Mouse (Mus musculus) liver, embryonic 14.5 days (tissue): ENCODE results near the gene Gabarap. TPM values are rescaled to one million over a fixed set of nuclear protein-coding genes. Genes with fewer than 3 reads are reported as not detected.

Experiments
- ATAC-seq: fragments of 200-750 bp; cut with Nextera tagmentation; 2 replicates; pipeline ENCODE4 v1.8.0; 2017; ENCODE audit warnings: moderate number of reproducible peaks, mild to moderate bottlenecking, moderate library complexity; ENCODE audit not compliant: insufficient read depth
- DNase-seq, 3 experiments: peaks; one replicate each; pipeline ENCODE4 v3.0.0-alpha.2; 2012 to 2013; ENCODE audit warnings: low read depth in 3 of 3, low spot score in 3 of 3
- H3K27ac ChIP-seq: fragments of 300-500 bp; sonication (generic); 2 replicates; pipeline ENCODE4 v1.5.1; 2014; ENCODE audit warnings: moderate library complexity, mild to moderate bottlenecking, control low read depth, inconsistent platforms
- H3K27me3 ChIP-seq: fragments of 300-500 bp; sonication (generic); 2 replicates; pipeline ENCODE4 v1.6.1; 2014; ENCODE audit warnings: mild to moderate bottlenecking, low read length, moderate library complexity; ENCODE audit not compliant: control insufficient read depth, insufficient read depth
- H3K36me3 ChIP-seq: fragments of 300-500 bp; sonication (generic); replicated peaks from 2 replicates; pipeline ENCODE4 v1.6.1; 2014; ENCODE audit warnings: low read depth; ENCODE audit not compliant: control insufficient read depth, insufficient read depth
- H3K4me1 ChIP-seq, 2 experiments: fragments of 200-500 bp in 1 of 2; fragments of 300-500 bp in 1 of 2; sonication (generic) in 1 of 2; replicated peaks; 2 replicates each; pipeline ENCODE4 v1.6.1; 2012 to 2014; ENCODE audit warnings: antibody characterized with exemption in 1 of 2, inconsistent platforms in 1 of 2, low read length in 1 of 2; ENCODE audit not compliant: control insufficient read depth in 2 of 2, insufficient read depth in 2 of 2
- H3K4me2 ChIP-seq: fragments of 300-500 bp; sonication (generic); 2 replicates; pipeline ENCODE4 v1.6.1; 2014; ENCODE audit warnings: low read depth, mild to moderate bottlenecking, control low read depth, moderate library complexity
- H3K4me3 ChIP-seq, 2 experiments: fragments of 200-500 bp in 1 of 2; fragments of 300-500 bp in 1 of 2; sonication (generic) in 1 of 2; 2 replicates each; pipeline ENCODE4 v1.5.1; 2012 to 2014; ENCODE audit warnings: low read depth in 2 of 2, low read length in 2 of 2, mild to moderate bottlenecking in 2 of 2, control low read depth in 1 of 2, inconsistent platforms in 1 of 2, moderate library complexity in 1 of 2; ENCODE audit not compliant: insufficient read depth in 1 of 2
- H3K9ac ChIP-seq: fragments of 300-500 bp; sonication (generic); replicated peaks from 2 replicates; pipeline ENCODE4 v1.6.1; 2014; ENCODE audit warnings: mild to moderate bottlenecking, control low read depth, moderate library complexity
- H3K9me3 ChIP-seq: fragments of 300-500 bp; sonication (generic); 2 replicates; pipeline ENCODE4 v1.6.1; 2016; ENCODE audit warnings: low read length, mixed read lengths; ENCODE audit not compliant: control insufficient read depth
- CTCF ChIP-seq: IDR thresholded peaks from 2 replicates; pipeline ENCODE4 v1.5.1; 2016; ENCODE audit warnings: antibody characterized with exemption, low read depth, control low read depth
- EP300 ChIP-seq: IDR thresholded peaks from 2 replicates; pipeline ENCODE4 v1.6.1; 2016; ENCODE audit warnings: antibody characterized with exemption, low read depth
- WGBS: fragments of 180-500 bp; shearing (Covaris S2); extraction: QIAGEN DNeasy Blood & Tissue Kit; methylation state at CpG from one replicate; pipeline ENCODE4 v1.1.7; 2014; ENCODE audit not compliant: insufficient replicate concordance; 5-methylcytosine and 5-hydroxymethylcytosine counted together
- polyA plus RNA-seq, 2 experiments: library from polyadenylated mRNA; depleted of rRNA in 1 of 2; stranded (reverse) in 1 of 2; unstranded in 1 of 2; fragments of >200 nt; fragmentation: Nextera tagmentation in 1 of 2; extraction: Ambion mirVana in 1 of 2; gene quantifications; 2 replicates each; pipeline versions ENCODE4 v1.2.1 to v1.2.3; 2012 to 2014

Gabarap gene
- polyA plus RNA-seq, 2 experiments = 134 to 300 TPM

- Histone ChIP-seq H3K4me2 (peak overlapping the region; percentile 41), H3K4me3 (no peak overlapping the region), H3K4me1 (peaks cover 6 to 21% of the 10 kb centered on the region in 2 experiments), H3K27me3 (peaks cover 27% of the 10 kb centered on the region), H3K9me3 (no peaks in the 10 kb centered on the region), H3K9ac (no peak overlapping the region), H3K36me3 (no peaks in the 10 kb centered on the region), H3K27ac (no peak overlapping the region)
- ATAC-seq = no peak
- no peak for TF ChIP-seq CTCF
- no peak for TF ChIP-seq EP300
- DNase-seq = no peak
- 22% methylated on average over 6 of the region's 6 CpGs for WGBS
Observed at GRCm38 (mm10) chr11:70024151-70024514, 33.2 kb downstream of the Gabarap start.

DNA sequence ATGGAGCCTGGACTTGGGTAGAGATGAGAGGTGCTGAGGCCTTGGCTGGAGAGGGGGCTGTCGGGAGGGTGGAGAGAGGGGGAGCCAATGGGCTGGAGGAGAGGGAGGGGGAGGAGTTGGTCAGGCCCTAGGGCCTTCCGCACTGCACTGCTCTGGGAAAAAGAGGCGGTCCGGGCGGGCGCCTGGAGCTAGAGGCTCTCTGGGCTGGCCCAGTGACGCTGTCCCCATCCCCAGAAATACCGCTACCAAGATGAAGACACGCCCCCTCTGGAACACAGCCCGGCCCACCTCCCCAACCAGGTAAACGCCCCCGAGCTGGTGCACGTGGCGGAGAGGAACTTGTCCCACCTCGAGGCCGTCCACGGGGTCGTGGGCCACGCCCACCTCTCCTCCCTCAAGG, 35.7 kb downstream of the Gabarap start:
- no peak overlapping the region for H3K9ac ChIP-seq
- 28% methylated on average over 19 of the region's 19 CpGs for WGBS
- no peak for TF ChIP-seq EP300
- no peak for TF ChIP-seq CTCF

GRCm38 (mm10) chr11:70027397-70027796, 36.5 kb downstream of the Gabarap start:
- Histone ChIP-seq H3K36me3 (no peaks in the 10 kb centered on the region), H3K4me1 (peaks cover 3 to 17% of the 10 kb centered on the region in 2 experiments; a peak in 3 of 4 replicates), H3K9ac (no peak overlapping the region), H3K9me3 (no peaks in the 10 kb centered on the region), H3K4me3 (no peak overlapping the region), H3K4me2 (no peak overlapping the region), H3K27me3 (peaks cover 27% of the 10 kb centered on the region), H3K27ac (no peak overlapping the region)
- no peak for TF ChIP-seq EP300
- TF ChIP-seq CTCF = no peak
- ATAC-seq (no peak), DNase-seq (no peak)
- 53% methylated on average over 9 of the region's 9 CpGs for WGBS

More for the DNA sequence above, 35.7 kb downstream of the Gabarap start:
- peaks cover 27% of the 10 kb centered on the region for H3K27me3 ChIP-seq
- no peak for DNase-seq
- no peaks in the 10 kb centered on the region for H3K36me3 ChIP-seq
- no peak overlapping the region for H3K27ac ChIP-seq
- H3K9me3 ChIP-seq = no peaks in the 10 kb centered on the region
- no peak overlapping the region for H3K4me3 ChIP-seq
- H3K4me2 ChIP-seq = peak overlapping the region; percentile 26; the same call in 1 of the 2 replicates
- H3K4me1 ChIP-seq = peaks cover 3 to 19% of the 10 kb centered on the region in 2 experiments; a peak in 3 of 4 replicates
- peak; percentile 36; the same call in 1 of the 2 replicates for ATAC-seq

GRCm38 (mm10) chr11:70028401-70029129, 37.6 kb downstream of the Gabarap start:
- no peak for DNase-seq
- no peaks in the 10 kb centered on the region for H3K9me3 ChIP-seq
- no peak overlapping the region for H3K9ac ChIP-seq
- TF ChIP-seq CTCF = no peak
- no peak for TF ChIP-seq EP300
- no peak overlapping the region for H3K27ac ChIP-seq
- peak overlapping the region; percentile 13 for H3K4me2 ChIP-seq
- ATAC-seq = no peak
- H3K4me1 ChIP-seq = peaks cover 3 to 17% of the 10 kb centered on the region in 2 experiments; a peak in 3 of 4 replicates
- no peak overlapping the region for H3K4me3 ChIP-seq
- WGBS = 30% methylated on average over 12 of the region's 12 CpGs
- H3K27me3 ChIP-seq = peaks cover 19% of the 10 kb centered on the region
- H3K36me3 ChIP-seq = no peaks in the 10 kb centered on the region

DNA sequence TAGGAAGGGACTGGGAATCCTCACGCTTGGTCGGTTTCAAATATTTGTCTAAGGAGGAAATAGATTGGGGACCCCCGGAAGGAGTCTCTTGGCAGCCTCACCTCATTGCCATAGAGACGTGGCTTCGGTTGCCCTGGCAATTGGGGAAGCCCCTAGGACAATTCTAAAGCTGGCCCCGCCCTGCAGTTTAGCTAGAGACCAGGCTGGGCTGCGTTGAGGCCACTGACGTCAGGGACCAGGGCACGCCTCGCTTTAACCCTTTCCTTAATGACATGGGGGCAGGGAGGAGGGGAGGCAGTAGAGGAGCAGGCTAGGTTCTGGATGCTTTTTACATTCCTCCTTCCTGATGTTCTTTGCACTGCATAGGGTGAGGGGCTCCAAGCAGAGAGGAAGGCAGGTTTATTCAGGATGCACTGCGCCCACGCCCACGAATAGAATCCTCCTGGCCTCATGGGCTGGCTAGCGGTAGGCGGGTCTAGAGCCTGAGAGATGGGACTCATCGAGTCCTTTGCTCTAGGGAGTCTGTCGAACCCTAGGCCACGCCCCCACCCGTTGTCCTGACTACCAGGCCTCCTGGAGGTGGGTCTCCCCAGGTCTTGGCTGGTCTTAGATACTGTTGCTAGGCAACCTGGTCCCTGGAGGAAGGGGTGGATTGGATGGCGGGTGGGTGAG, 38.3 kb downstream of the Gabarap start:
- peak in 1 of 3 experiments; percentile 39 for DNase-seq
- H3K4me3 ChIP-seq = peak overlapping the region in 1 of 2 experiments; percentile 6; a peak in 1 of 4 replicates
- H3K4me2 ChIP-seq = peak overlapping the region; percentile 13

More for the DNA sequence above, 38.3 kb downstream of the Gabarap start:
- H3K4me1 ChIP-seq = peaks cover 3 to 15% of the 10 kb centered on the region in 2 experiments; a peak in 3 of 4 replicates
- no peaks in the 10 kb centered on the region for H3K36me3 ChIP-seq
- 8% methylated on average over 20 of the region's 20 CpGs for WGBS
- H3K27ac ChIP-seq = no peak overlapping the region
- H3K27me3 ChIP-seq = peaks cover 12% of the 10 kb centered on the region
- H3K9me3 ChIP-seq = no peaks in the 10 kb centered on the region
- no peak overlapping the region for H3K9ac ChIP-seq
- peak; percentile 47; the same call in 1 of the 2 replicates for ATAC-seq
- no peak for TF ChIP-seq CTCF
- no peak for TF ChIP-seq EP300
